In the genomic region with DNA sequence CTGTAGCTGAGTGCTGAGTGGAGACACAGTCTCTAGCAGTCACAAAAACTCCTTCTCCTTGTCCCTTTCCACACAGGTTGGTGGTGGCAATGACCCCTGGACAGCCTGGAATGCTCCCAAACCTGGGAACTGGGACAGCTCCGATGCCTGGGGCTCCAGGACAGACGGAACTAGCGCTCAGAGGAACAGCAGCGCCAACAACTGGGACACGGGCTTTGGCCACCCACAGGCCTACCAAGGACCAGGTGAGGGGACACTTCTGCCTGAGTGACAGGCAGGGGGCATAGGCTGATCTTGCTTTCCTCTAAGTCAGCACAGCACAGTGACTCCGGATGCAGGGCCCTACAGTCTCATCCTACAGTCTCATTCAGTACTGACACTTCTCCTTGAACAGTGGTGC, we compare ENCODE assay signal across 31 mouse cellular contexts.
"Had no signal": no experiment of that assay in that cellular context is flagged by ENCODE, and none has a peak within 500 bp of the region (broad histone marks: within the 10 kb centered on the region; RNA-seq: fewer than 3 reads in every experiment).

No protein-coding gene starts in this region.

- H3K4me1 ChIP-seq: limb, embryonic 12.5 days; limb, embryonic 13.5 days; midbrain, embryonic 10.5 days; midbrain, embryonic 12.5 days; midbrain, embryonic 13.5 days; midbrain, embryonic 15.5 days; neural tube, embryonic 12.5 days had no signal

- H3K27me3 ChIP-seq: limb, embryonic 12.5 days; limb, embryonic 13.5 days; limb, embryonic 15.5 days; liver, embryonic 13.5 days; liver, embryonic 15.5 days; lung, embryonic 15.5 days; megakaryocyte, embryonic 14.5 days; midbrain, embryonic 12.5 days; midbrain, embryonic 13.5 days; midbrain, embryonic 15.5 days; neural tube, embryonic 12.5 days had no signal

- H3K36me3 ChIP-seq: midbrain, embryonic 15.5 days had no signal

- H3K4me3 ChIP-seq: limb, embryonic 10.5 days; limb, embryonic 12.5 days; limb, embryonic 13.5 days; limb, embryonic 15.5 days; liver, embryonic 13.5 days; liver, embryonic 15.5 days; lung, embryonic 15.5 days; megakaryocyte, embryonic 14.5 days; midbrain, embryonic 10.5 days; midbrain, embryonic 12.5 days; midbrain, embryonic 13.5 days; midbrain, embryonic 15.5 days; myocyte; neural tube, embryonic 12.5 days had no signal

- H3K4me2 ChIP-seq: limb, embryonic 12.5 days; limb, embryonic 13.5 days; limb, embryonic 15.5 days; liver, embryonic 11.5 days; liver, embryonic 13.5 days; liver, embryonic 15.5 days; lung, embryonic 14.5 days; lung, embryonic 15.5 days; midbrain, embryonic 11.5 days; midbrain, embryonic 12.5 days; midbrain, embryonic 13.5 days; midbrain, embryonic 15.5 days; neural tube, embryonic 12.5 days had no signal

- H3K27ac ChIP-seq: limb, embryonic 10.5 days; limb, embryonic 12.5 days; limb, embryonic 13.5 days; limb, embryonic 15.5 days; liver, embryonic 13.5 days; liver, embryonic 14.5 days; liver, embryonic 15.5 days; lung, embryonic 15.5 days; macrophage; midbrain, embryonic 10.5 days; midbrain, embryonic 12.5 days; midbrain, embryonic 13.5 days; midbrain, embryonic 15.5 days; neural tube, embryonic 12.5 days had no signal

- DNase-seq: left cerebral cortex, postnatal 4 days; liver; liver, embryonic 13.5 days; liver, postnatal 0 days; lung, adult 18-20 months; lung, adult 2 months; lung, embryonic 14.5 days; lung, postnatal 10 days; lung, postnatal 14 days; lung, postnatal 36 days; lung, postnatal 4 days; midbrain, embryonic 14.5 days had no signal

- H3K9ac ChIP-seq: limb, embryonic 12.5 days; limb, embryonic 13.5 days; limb, embryonic 15.5 days; liver, embryonic 13.5 days; liver, embryonic 14.5 days; liver, embryonic 15.5 days; liver, postnatal 0 days; lung, embryonic 14.5 days; lung, embryonic 15.5 days; midbrain, embryonic 12.5 days; midbrain, embryonic 13.5 days; midbrain, embryonic 15.5 days; neural tube, embryonic 12.5 days had no signal

- H3K9me3 ChIP-seq: limb, embryonic 10.5 days; limb, embryonic 12.5 days; limb, embryonic 13.5 days; limb, embryonic 15.5 days; liver, embryonic 13.5 days; liver, embryonic 15.5 days; lung, embryonic 15.5 days; megakaryocyte, embryonic 14.5 days; midbrain, embryonic 10.5 days; midbrain, embryonic 12.5 days; midbrain, embryonic 13.5 days; midbrain, embryonic 15.5 days; neural tube, embryonic 12.5 days had no signal

- ATAC-seq: liver, postnatal 0 days; lung, postnatal 0 days; midbrain, embryonic 13.5 days; midbrain, embryonic 15.5 days; midbrain, embryonic 16.5 days had no signal
